Comparison of ENCODE assay signal across 8 mouse cellular contexts in genomic region chr15:86202640-86203039, GRCm38 (mm10). TPM values are rescaled to one million over a fixed set of nuclear protein-coding genes. Genes with fewer than 3 reads are reported as not detected.
DNase-seq lines count a peak whose midpoint lies in the region; ATAC-seq and TF ChIP-seq lines count a peak whose summit lies in the region.

No protein-coding gene starts in this region.

- no peaks in the 10 kb centered on the region for H3K9me3 ChIP-seq in liver, embryonic 11.5 days (ENCODE audit: control insufficient read depth, low read length)
- H3K9me3 ChIP-seq in midbrain, embryonic 15.5 days = no peaks in the 10 kb centered on the region

- intact Hi-C loops in gastrocnemius, adult 2 months (cut with DNase I) = no loop called here

- POLR2A ChIA-PET in Patski (lab: Charles Lee) = interaction anchor here (0.6 to 5.6 kb wide), 4 partner anchors 15 to 141 kb away, joined by 3 to 44 read pairs (median 4); partner anchors contain the start of gene Cerk

- CTCF ChIA-PET in Patski (lab: Charles Lee) = interaction anchor here (1.1 to 2.9 kb wide), 5 partner anchors 10 to 29 kb away, joined by 3 to 17 read pairs (median 5); partner anchors contain the start of gene Tbc1d22a

- no peak for TF ChIP-seq POLR2A in myocyte (IDR thresholded peaks at IDR 0.05; ENCODE audit: insufficient read length, low read depth)

- H3K79me2 ChIP-seq in myocyte (ENCODE audit: control insufficient read depth, insufficient read depth) = no peaks in the 10 kb centered on the region

- no peak overlapping the region for H3K9ac ChIP-seq in liver, embryonic 11.5 days (ENCODE audit: low read depth, low read length)
- H3K9ac ChIP-seq in midbrain, embryonic 15.5 days = no peak overlapping the region

- peak; percentile 45 for DNase-seq in gastrocnemius, adult 2 months
- no peak for DNase-seq in gastrocnemius, postnatal 4 days (ENCODE audit: low spot score in 2 of 2)
- no peak for DNase-seq in Patski (ENCODE audit: low read depth, low spot score)
- no peak for DNase-seq in liver, embryonic 11.5 days (ENCODE audit: low spot score)
- no peak for DNase-seq in cerebellum, postnatal 4 days (ENCODE audit: low spot score in 2 of 2)
- DNase-seq in layer of hippocampus, postnatal 14 days (ENCODE audit: low spot score in 2 of 2) = no peak

- H3K36me3 ChIP-seq in liver, embryonic 11.5 days (ENCODE audit: control insufficient read depth, insufficient read depth, low read length) = no peaks in the 10 kb centered on the region
- H3K36me3 ChIP-seq in myocyte (ENCODE audit: control insufficient read depth, insufficient read depth) = no peaks in the 10 kb centered on the region
- no peaks in the 10 kb centered on the region for H3K36me3 ChIP-seq in midbrain, embryonic 15.5 days (replicated peaks)

- WGBS in liver, embryonic 11.5 days = 28% methylated on average over 6 of the region's 6 CpGs
- 58% methylated on average over 6 of the region's 6 CpGs for WGBS in midbrain, embryonic 15.5 days

- no peak for TF ChIP-seq CTCF in gastrocnemius, adult 2 months (IDR thresholded peaks at IDR 0.05)
- no peak for TF ChIP-seq CTCF in Patski (IDR thresholded peaks at IDR 0.05)

- H3K27ac ChIP-seq in gastrocnemius, adult 2 months = peak overlapping the region; percentile 71
- no peak overlapping the region; the same call in 1 of the 2 replicates for H3K27ac ChIP-seq in liver, embryonic 11.5 days (ENCODE audit: low read depth, low read length)
- H3K27ac ChIP-seq in midbrain, embryonic 15.5 days = no peak overlapping the region

- H3ac ChIP-seq in myocyte (ENCODE audit: control insufficient read depth, insufficient read length) = no peak overlapping the region

- peaks cover 20% of the 10 kb centered on the region for H3K4me1 ChIP-seq in liver, embryonic 11.5 days (replicated peaks; ENCODE audit: control insufficient read depth, insufficient read depth, low read length)
- H3K4me1 ChIP-seq in midbrain, embryonic 15.5 days = peaks cover 4% of the 10 kb centered on the region; the same call in 1 of the 2 replicates

- in situ Hi-C loops in Patski (cut with MboI; ENCODE audit: low pct_unique_long_range_greater_than_20kb) = loop anchor here (5.0 to 10.0 kb wide), 2 partner anchors 60 to 148 kb away; partner anchors contain the start of gene Gramd4

- peak overlapping the region; percentile 33 for H3K4me2 ChIP-seq in liver, embryonic 11.5 days
- peak overlapping the region; percentile 60 for H3K4me2 ChIP-seq in myocyte (ENCODE audit: low read depth)
- no peak overlapping the region for H3K4me2 ChIP-seq in midbrain, embryonic 15.5 days

- H3K4me3 ChIP-seq in gastrocnemius, adult 2 months = no peak overlapping the region
- no peak overlapping the region for H3K4me3 ChIP-seq in liver, embryonic 11.5 days (ENCODE audit: low read depth, low read length)
- no peak overlapping the region for H3K4me3 ChIP-seq in myocyte
- no peak overlapping the region for H3K4me3 ChIP-seq in midbrain, embryonic 15.5 days

- ATAC-seq in Patski = peak; percentile 80
- ATAC-seq in liver, embryonic 11.5 days (replicated peaks; ENCODE audit: low FRiP score) = peak; percentile 36
- no peak for ATAC-seq in midbrain, embryonic 15.5 days (replicated peaks)

- H3K27me3 ChIP-seq in Patski = no peaks in the 10 kb centered on the region
- H3K27me3 ChIP-seq in liver, embryonic 11.5 days (replicated peaks; ENCODE audit: control insufficient read depth, insufficient read depth, low read length) = no peaks in the 10 kb centered on the region
- H3K27me3 ChIP-seq in myocyte (ENCODE audit: control insufficient read depth, insufficient read depth, insufficient read length) = no peaks in the 10 kb centered on the region
- no peaks in the 10 kb centered on the region for H3K27me3 ChIP-seq in midbrain, embryonic 15.5 days (replicated peaks)

TF ChIP-seq in myocyte, 11 proteins besides CTCF, POLR2A, EP300 and RAD21:
- no peak for TF ChIP-seq TCF12 (IDR thresholded peaks at IDR 0.05; ENCODE audit: insufficient read depth, poor library complexity, severe bottlenecking)
- no peak for TF ChIP-seq POLR2AphosphoS2 (IDR thresholded peaks at IDR 0.05; ENCODE audit: insufficient read length, low read depth)
- TF ChIP-seq MAX (IDR thresholded peaks at IDR 0.05; ENCODE audit: low read depth) = no peak
- TF ChIP-seq SRF (IDR thresholded peaks at IDR 0.05; ENCODE audit: control insufficient read depth, insufficient read length, low read depth) = no peak
- TF ChIP-seq TCF3 (IDR thresholded peaks at IDR 0.05; ENCODE audit: insufficient read length, low read depth) = no peak
- TF ChIP-seq E2F4 (IDR thresholded peaks at IDR 0.05; ENCODE audit: insufficient read depth) = no peak
- peak in 2 of 3 experiments; percentile 2 to 66 for TF ChIP-seq MYOD1 (IDR thresholded peaks at IDR 0.05; ENCODE audit: control insufficient read depth in 1 of 3, insufficient read length in 2 of 3, low read depth in 2 of 3)
- TF ChIP-seq REST (IDR thresholded peaks at IDR 0.05; ENCODE audit: insufficient read depth, insufficient read length) = no peak
- TF ChIP-seq USF1 (IDR thresholded peaks at IDR 0.05; ENCODE audit: low read depth) = no peak
- TF ChIP-seq MYOG (IDR thresholded peaks at IDR 0.05; ENCODE audit: control insufficient read depth in 1 of 3, insufficient read depth in 1 of 3, insufficient read length in 2 of 3, low read depth in 2 of 3) = peak in 1 of 3 experiments; percentile 56
- peak; percentile 63 for TF ChIP-seq CEBPB (IDR thresholded peaks at IDR 0.05; ENCODE audit: insufficient read depth, poor library complexity, severe bottlenecking)
TF ChIP-seq in myocyte: peak in this region for 3.

RNA-seq across cellular contexts. Expression of gene Tbc1d22a, which starts 11.6 kb away (rescaled TPM):
- 10 to 100 TPM; 12.4 to 16.3 TPM for total RNA-seq in gastrocnemius, adult 2 months (2021)
- 10 to 100 TPM; 19.7 to 22.6 TPM for total RNA-seq in gastrocnemius, postnatal 4 days (2021)
- polyA plus RNA-seq in Patski (2021) (37.9 TPM), myocyte (2012; fragmentation: generic; extraction: Trizol) (30.5 TPM)
- polyA plus RNA-seq in liver, embryonic 11.5 days (2014; fragmentation: Nextera tagmentation; extraction: Ambion mirVana) = 10.8 and 11.7 TPM in 2 replicates
- polyA plus RNA-seq in midbrain, embryonic 15.5 days (2015; fragmentation: Nextera tagmentation; extraction: Ambion mirVana) = 14.3 and 15.1 TPM in 2 replicates
- total RNA-seq in layer of hippocampus, postnatal 14 days (2021) = 10 to 100 TPM; 29.8 to 30.1 TPM

RNA-seq across cellular contexts. Expression of gene Cerk, which starts 16.7 kb away (rescaled TPM):
- 1 to 10 TPM; 4.2 to 8.1 TPM for total RNA-seq in gastrocnemius, adult 2 months (2021)
- total RNA-seq in gastrocnemius, postnatal 4 days (2021) = 10 to 100 TPM; 11.6 to 12.5 TPM
- polyA plus RNA-seq in Patski (2021) (46.2 TPM), myocyte (2012; fragmentation: generic; extraction: Trizol) (13.8 TPM)
- polyA plus RNA-seq in liver, embryonic 11.5 days (2014; fragmentation: Nextera tagmentation; extraction: Ambion mirVana) = 8.4 and 8.5 TPM in 2 replicates
- 25.0 and 25.8 TPM in 2 replicates for polyA plus RNA-seq in midbrain, embryonic 15.5 days (2015; fragmentation: Nextera tagmentation; extraction: Ambion mirVana)
- total RNA-seq in layer of hippocampus, postnatal 14 days (2021) = 10 to 100 TPM; 46.7 to 49.1 TPM
